Comparison of ENCODE assay signal across 8 mouse cellular contexts in genomic region chr1:159234496-159234895, GRCm38 (mm10). TPM values are rescaled to one million over a fixed set of nuclear protein-coding genes. Genes with fewer than 3 reads are reported as not detected.
DNase-seq lines count a peak whose midpoint lies in the region; ATAC-seq lines count a peak whose summit lies in the region.

No protein-coding gene starts in this region.

- intact Hi-C loops in heart, postnatal 14 days (cut with DNase I), result no loop called here

- no peak; the same call in 1 of the 2 replicates for ATAC-seq in heart, embryonic 11.5 days (replicated peaks; ENCODE audit: insufficient number of reproducible peaks, low FRiP score, low TSS enrichment)
- ATAC-seq in limb, embryonic 13.5 days (ENCODE audit: low FRiP score, low read depth), result no peak

- H3K27ac ChIP-seq in heart, embryonic 11.5 days (ENCODE audit: low read depth, low read length), result no peak overlapping the region
- H3K27ac ChIP-seq in embryonic facial prominence, embryonic 10.5 days (replicated peaks), result no peak overlapping the region
- no peak overlapping the region for H3K27ac ChIP-seq in limb, embryonic 13.5 days

- H3K9ac ChIP-seq in heart, embryonic 11.5 days (ENCODE audit: low read depth, low read length), result no peak overlapping the region
- H3K9ac ChIP-seq in limb, embryonic 13.5 days, result no peak overlapping the region

- no peaks in the 10 kb centered on the region for H3K36me3 ChIP-seq in heart, embryonic 11.5 days (ENCODE audit: control insufficient read depth, insufficient read depth, low read length)
- H3K36me3 ChIP-seq in embryonic facial prominence, embryonic 10.5 days (replicated peaks), result peaks cover 10% of the 10 kb centered on the region
- H3K36me3 ChIP-seq in limb, embryonic 13.5 days, result no peaks in the 10 kb centered on the region

- H3K27me3 ChIP-seq in heart, embryonic 11.5 days (ENCODE audit: control insufficient read depth, insufficient read depth, low read length), result no peaks in the 10 kb centered on the region
- no peaks in the 10 kb centered on the region for H3K27me3 ChIP-seq in embryonic facial prominence, embryonic 10.5 days (replicated peaks; ENCODE audit: low read depth, poor library complexity, severe bottlenecking)
- no peaks in the 10 kb centered on the region for H3K27me3 ChIP-seq in limb, embryonic 13.5 days

- peaks cover 18% of the 10 kb centered on the region for H3K4me1 ChIP-seq in heart, embryonic 11.5 days (ENCODE audit: control insufficient read depth, insufficient read depth, low read length)
- H3K4me1 ChIP-seq in embryonic facial prominence, embryonic 10.5 days, result peaks cover 18% of the 10 kb centered on the region
- H3K4me1 ChIP-seq in limb, embryonic 13.5 days, result peaks cover 25% of the 10 kb centered on the region

- no peak overlapping the region for H3K4me3 ChIP-seq in heart, embryonic 11.5 days (ENCODE audit: low read depth, low read length)
- H3K4me3 ChIP-seq in embryonic facial prominence, embryonic 10.5 days, result peak overlapping the region; percentile 82
- H3K4me3 ChIP-seq in limb, embryonic 13.5 days, result no peak overlapping the region

- 55% methylated on average over 2 of the region's 2 CpGs for WGBS in heart, embryonic 11.5 days (ENCODE audit: insufficient replicate concordance)
- 72% methylated on average over 2 of the region's 2 CpGs for WGBS in embryonic facial prominence, embryonic 10.5 days
- WGBS in limb, embryonic 13.5 days, result 64% methylated on average over 2 of the region's 2 CpGs

- H3K9me3 ChIP-seq in heart, embryonic 11.5 days (replicated peaks; ENCODE audit: control insufficient read depth, low read length), result no peaks in the 10 kb centered on the region
- no peaks in the 10 kb centered on the region for H3K9me3 ChIP-seq in embryonic facial prominence, embryonic 10.5 days
- no peaks in the 10 kb centered on the region for H3K9me3 ChIP-seq in limb, embryonic 13.5 days

- peak overlapping the region; percentile 15 for H3K4me2 ChIP-seq in heart, embryonic 11.5 days
- H3K4me2 ChIP-seq in limb, embryonic 13.5 days (replicated peaks), result peak overlapping the region; percentile 32

- no peak for DNase-seq in heart, postnatal 14 days
- peak; percentile 37 for DNase-seq in 416B (ENCODE audit: low read depth)
- DNase-seq in embryonic facial prominence, embryonic 10.5 days (ENCODE audit: low spot score), result no peak
- DNase-seq in layer of hippocampus, adult 8-10 months (ENCODE audit: low spot score in 2 of 2), result no peak
- DNase-seq in right cerebral cortex, postnatal 4 days, result no peak
- no peak for DNase-seq in ovary, postnatal 36 days (ENCODE audit: low spot score)

RNA-seq across cellular contexts. Expression of gene Cop1, which starts 2.4 kb away (rescaled TPM):
- polyA plus RNA-seq in heart, embryonic 11.5 days (2014; fragmentation: Nextera tagmentation; extraction: Ambion mirVana), result 62.4 and 82.7 TPM in 2 replicates
- 100 to 1,000 TPM; 123 to 124 TPM for total RNA-seq in heart, postnatal 14 days (2021)
- polyA plus RNA-seq in embryonic facial prominence, embryonic 10.5 days (2016; fragmentation: Nextera tagmentation; extraction: Ambion mirVana), result 45.7 and 68.3 TPM in 2 replicates
- polyA plus RNA-seq in limb, embryonic 13.5 days (2015; fragmentation: Nextera tagmentation; extraction: Ambion mirVana), result 35.2 and 52.3 TPM in 2 replicates
- total RNA-seq in layer of hippocampus, adult 8-10 months (2022), result 100 to 1,000 TPM; 102 to 126 (median 112) TPM
